Comparison of ENCODE assay signal across 20 mouse cellular contexts in the genomic region with DNA sequence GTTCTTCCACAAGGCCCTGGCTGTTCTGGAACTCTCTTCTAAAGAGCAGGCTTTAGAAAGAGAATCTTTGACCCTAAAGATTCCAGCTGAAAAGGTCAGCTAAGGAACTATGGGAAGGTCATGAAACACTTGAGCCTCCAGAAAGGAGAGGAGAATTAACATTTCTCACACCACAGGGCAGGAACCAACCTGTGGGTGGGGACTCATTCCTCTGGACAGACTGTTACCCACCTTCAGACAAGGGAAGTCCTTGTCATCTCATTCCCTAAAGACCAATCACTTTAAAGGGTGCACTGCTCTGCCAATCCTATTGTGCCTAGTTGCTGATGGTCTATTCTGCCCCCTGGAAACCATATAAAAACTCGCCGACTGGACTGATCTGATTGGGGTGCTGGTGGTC.
DNase-seq lines count a peak whose midpoint lies in the region; ATAC-seq and TF ChIP-seq lines count a peak whose summit lies in the region.
"Had no signal": no experiment of that assay in that cellular context is flagged by ENCODE, and none has a peak within 500 bp of the region (broad histone marks: within the 10 kb centered on the region; RNA-seq: fewer than 3 reads in every experiment).

No protein-coding gene starts in this region.

- in situ Hi-C loops in ES-E14 (cut with MboI; ENCODE audit: low sequenced_read_pairs in 2 of 2, unreplicated experiment in 2 of 2): no loop called here

- H3K27ac ChIP-seq in midbrain, embryonic 15.5 days: peak overlapping the region; percentile 1; the same call in 1 of the 2 replicates
- no peak overlapping the region for H3K27ac ChIP-seq in midbrain, embryonic 10.5 days (replicated peaks)
- H3K27ac ChIP-seq in ES-E14 (ENCODE audit: insufficient read depth, low read depth, low read length, poor library complexity, severe bottlenecking): peak overlapping the region; percentile 96
- no peak overlapping the region for H3K27ac ChIP-seq in hindbrain, embryonic 10.5 days
- H3K27ac ChIP-seq: embryonic facial prominence, embryonic 15.5 days; forebrain, embryonic 12.5 days; heart, embryonic 13.5 days; hindbrain, embryonic 12.5 days had no signal

- no peaks in the 10 kb centered on the region for H3K36me3 ChIP-seq in midbrain, embryonic 15.5 days (replicated peaks)
- H3K36me3 ChIP-seq in midbrain, embryonic 10.5 days: peaks cover 3% of the 10 kb centered on the region; the same call in 1 of the 2 replicates
- peaks cover 3% of the 10 kb centered on the region; the same call in 1 of the 2 replicates for H3K36me3 ChIP-seq in ES-E14 (ENCODE audit: control insufficient read depth, insufficient read depth, low read length, poor library complexity, severe bottlenecking)
- H3K36me3 ChIP-seq in hindbrain, embryonic 10.5 days: no peaks in the 10 kb centered on the region
- H3K36me3 ChIP-seq: embryonic facial prominence, embryonic 15.5 days; forebrain, embryonic 12.5 days; heart, embryonic 13.5 days; hindbrain, embryonic 12.5 days had no signal

- no peaks in the 10 kb centered on the region for H3K27me3 ChIP-seq in midbrain, embryonic 15.5 days (replicated peaks)
- H3K27me3 ChIP-seq in midbrain, embryonic 10.5 days (ENCODE audit: low read depth, poor library complexity, severe bottlenecking): no peaks in the 10 kb centered on the region
- H3K27me3 ChIP-seq in hindbrain, embryonic 10.5 days (ENCODE audit: insufficient read depth, poor library complexity, severe bottlenecking): no peaks in the 10 kb centered on the region
- H3K27me3 ChIP-seq: embryonic facial prominence, embryonic 15.5 days; forebrain, embryonic 12.5 days; heart, embryonic 13.5 days; hindbrain, embryonic 12.5 days had no signal

- ATAC-seq in midbrain, embryonic 15.5 days (replicated peaks): no peak
- ATAC-seq: forebrain, embryonic 16.5 days; hindbrain, embryonic 16.5 days had no signal

- no peak for DNase-seq in midbrain, embryonic 10.5 days (ENCODE audit: low spot score)
- no peak for DNase-seq in ES-E14 (ENCODE audit: low read depth, low spot score)
- DNase-seq in induced T-regulatory cell, adult 2 months (ENCODE audit: low read depth): peak; percentile 39
- no peak for DNase-seq in hindbrain, embryonic 10.5 days (ENCODE audit: low spot score)
- no peak for DNase-seq in adrenal gland, adult 2 months
- DNase-seq: adrenal gland, adult 8-10 months; adrenal gland, postnatal 36 days; cerebellum, adult 2 months; cerebellum, postnatal 10 days; gastrocnemius, postnatal 14 days; heart, postnatal 36 days; kidney, adult 11 months had no signal

- no peak overlapping the region for H3K9ac ChIP-seq in midbrain, embryonic 15.5 days
- peak overlapping the region; percentile 68; the same call in 1 of the 2 replicates for H3K9ac ChIP-seq in ES-E14 (ENCODE audit: insufficient read depth, low read depth, low read length, poor library complexity, severe bottlenecking)
- H3K9ac ChIP-seq: embryonic facial prominence, embryonic 15.5 days; forebrain, embryonic 12.5 days; heart, embryonic 13.5 days; hindbrain, embryonic 12.5 days had no signal

- no peaks in the 10 kb centered on the region for H3K9me3 ChIP-seq in midbrain, embryonic 15.5 days
- H3K9me3 ChIP-seq in midbrain, embryonic 10.5 days (replicated peaks): no peaks in the 10 kb centered on the region
- H3K9me3 ChIP-seq in ES-E14 (ENCODE audit: control insufficient read depth, insufficient read depth, low read depth, low read length): no peaks in the 10 kb centered on the region
- no peaks in the 10 kb centered on the region for H3K9me3 ChIP-seq in hindbrain, embryonic 10.5 days
- H3K9me3 ChIP-seq: embryonic facial prominence, embryonic 15.5 days; forebrain, embryonic 12.5 days; hindbrain, embryonic 12.5 days had no signal

- no peak overlapping the region for H3K4me2 ChIP-seq in midbrain, embryonic 15.5 days
- H3K4me2 ChIP-seq: embryonic facial prominence, embryonic 15.5 days; forebrain, embryonic 12.5 days; heart, embryonic 13.5 days; hindbrain, embryonic 12.5 days had no signal

- peaks cover 55% of the 10 kb centered on the region for H3K4me1 ChIP-seq in midbrain, embryonic 15.5 days
- H3K4me1 ChIP-seq in midbrain, embryonic 10.5 days: peaks cover 51% of the 10 kb centered on the region
- H3K4me1 ChIP-seq in ES-E14 (ENCODE audit: control insufficient read depth in 2 of 2, insufficient read depth in 2 of 2, low read length in 2 of 2, poor library complexity in 1 of 2): peaks cover 7 to 15% of the 10 kb centered on the region in 2 experiments
- H3K4me1 ChIP-seq in hindbrain, embryonic 10.5 days (replicated peaks): peaks cover 58% of the 10 kb centered on the region

- 74% methylated on average over 2 of the region's 2 CpGs for WGBS in midbrain, embryonic 15.5 days
- 69% methylated on average over 2 of the region's 2 CpGs for WGBS in midbrain, embryonic 10.5 days
- 57% methylated on average over 2 of the region's 2 CpGs for WGBS in hindbrain, embryonic 10.5 days

- no peak overlapping the region for H3K4me3 ChIP-seq in midbrain, embryonic 15.5 days
- no peak overlapping the region for H3K4me3 ChIP-seq in midbrain, embryonic 10.5 days
- H3K4me3 ChIP-seq in ES-E14 (ENCODE audit: insufficient read depth in 1 of 2, low read depth in 1 of 2, low read length in 2 of 2, poor library complexity in 1 of 2, severe bottlenecking in 1 of 2): no peak overlapping the region
- H3K4me3 ChIP-seq in hindbrain, embryonic 10.5 days: no peak overlapping the region
- H3K4me3 ChIP-seq: embryonic facial prominence, embryonic 15.5 days; erythroblast, embryonic 14.5 days; forebrain, embryonic 12.5 days; heart, embryonic 13.5 days; hindbrain, embryonic 12.5 days had no signal

TF ChIP-seq in ES-E14, 5 proteins besides CTCF, POLR2A, EP300 and RAD21:
- TF ChIP-seq ZC3H11A (IDR thresholded peaks at IDR 0.05; ENCODE audit: borderline replicate concordance, low read depth, low read length) (no peak), HCFC1 (IDR thresholded peaks at IDR 0.05; ENCODE audit: borderline replicate concordance, insufficient read depth, low read length) (no peak), ZNF384 (IDR thresholded peaks at IDR 0.05; ENCODE audit: low read depth, low read length) (no peak), CHD2 (IDR thresholded peaks at IDR 0.05; ENCODE audit: low read depth, low read length) (no peak), MAFK (IDR thresholded peaks at IDR 0.05; ENCODE audit: insufficient read depth, low read depth, low read length) (no peak)
TF ChIP-seq in ES-E14: peak in this region for 0.

Comparison
In these comparisons a context has a peak if more than half of its experiments do, and no peak if none do; other contexts are left out.
1. H3K27ac ChIP-seq: peak in midbrain, embryonic 15.5 days (single experiment) and ES-E14 (single experiment); none in midbrain, embryonic 10.5 days (single experiment) and hindbrain, embryonic 10.5 days (single experiment).